Mouse (Mus musculus): ENCODE results near the gene Tbc1d22a. TPM values are rescaled to one million over a fixed set of nuclear protein-coding genes. Genes with fewer than 3 reads are reported as not detected.
"Not testable (repeated sequence)": the region's sequence is repeated elsewhere in the genome, so short reads cannot be mapped to it uniquely, and the experiment has no call there.

The Tbc1d22a gene
- polyA plus RNA-seq, 1 experiment from 2014 or later = 15.3 TPM

DNA sequence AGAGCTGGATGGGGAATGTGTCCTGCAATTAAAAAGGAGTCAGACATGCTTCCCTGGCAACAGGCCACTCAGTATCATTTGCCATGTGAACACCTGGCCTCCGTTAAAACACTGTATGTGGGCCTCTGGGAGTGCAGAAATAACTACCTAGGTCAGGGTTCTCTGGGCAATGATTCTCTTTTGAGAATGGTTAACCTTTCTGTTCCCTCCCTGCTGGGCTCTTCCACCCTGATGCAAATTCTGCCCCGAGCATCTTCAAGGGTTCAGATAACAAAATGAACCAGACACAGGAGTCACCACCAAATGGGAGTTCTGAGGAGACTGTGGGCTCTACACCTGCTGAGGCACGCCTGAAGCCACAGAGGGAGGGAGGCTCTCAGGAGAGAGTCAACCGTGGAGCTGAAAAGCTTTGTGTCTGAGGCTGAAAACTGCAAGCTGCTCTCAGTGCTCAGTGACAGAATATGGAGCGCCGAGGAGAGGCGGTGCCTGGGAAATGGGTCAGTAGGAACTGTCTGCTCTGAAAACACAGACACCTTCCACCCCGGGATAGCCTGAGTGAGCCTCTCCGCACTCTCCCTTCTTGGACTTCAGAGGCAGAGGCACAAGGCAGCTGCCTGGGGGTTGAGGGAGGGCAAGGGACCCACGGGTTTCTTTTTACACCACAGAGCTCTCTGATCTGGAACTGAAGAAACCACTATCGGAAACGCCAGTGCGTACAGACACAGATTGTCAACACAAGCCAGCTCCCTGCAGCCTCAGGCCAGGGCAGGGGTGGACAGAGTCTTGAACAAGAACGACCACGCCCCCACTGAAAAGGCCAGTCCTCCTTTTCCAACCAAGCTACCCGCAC, 40.9 kb upstream of the Tbc1d22a start:
- ATAC-seq = 0 out of 2 replicates have a peak, but pooled peaks have one; percentile 27
- no peak for TF ChIP-seq CTCF (IDR thresholded peaks at IDR 0.05; ENCODE audit: low read depth)
- H3K9me3 ChIP-seq (ENCODE audit: control insufficient read depth) = no peaks in the 10 kb centered on the region
- H3K36me3 ChIP-seq (ENCODE audit: control insufficient read depth, insufficient read depth) = no peaks in the 10 kb centered on the region
- H3K27ac ChIP-seq (ENCODE audit: low read depth, low read length) = no peak overlapping the region
- H3K27me3 ChIP-seq (replicated peaks; ENCODE audit: control insufficient read depth, insufficient read depth, low read length) = no peaks in the 10 kb centered on the region
- no peak overlapping the region for H3K9ac ChIP-seq (ENCODE audit: low read depth, low read length)
- no peak overlapping the region for H3K4me2 ChIP-seq (replicated peaks; ENCODE audit: low read depth)
- WGBS = 46% methylated on average over 16 of the region's 16 CpGs
- H3K4me1 ChIP-seq (replicated peaks; ENCODE audit: control insufficient read depth, insufficient read depth, low read length) = peaks cover 12% of the 10 kb centered on the region
- H3K4me3 ChIP-seq (ENCODE audit: low read depth, low read length) = no peak overlapping the region

DNA sequence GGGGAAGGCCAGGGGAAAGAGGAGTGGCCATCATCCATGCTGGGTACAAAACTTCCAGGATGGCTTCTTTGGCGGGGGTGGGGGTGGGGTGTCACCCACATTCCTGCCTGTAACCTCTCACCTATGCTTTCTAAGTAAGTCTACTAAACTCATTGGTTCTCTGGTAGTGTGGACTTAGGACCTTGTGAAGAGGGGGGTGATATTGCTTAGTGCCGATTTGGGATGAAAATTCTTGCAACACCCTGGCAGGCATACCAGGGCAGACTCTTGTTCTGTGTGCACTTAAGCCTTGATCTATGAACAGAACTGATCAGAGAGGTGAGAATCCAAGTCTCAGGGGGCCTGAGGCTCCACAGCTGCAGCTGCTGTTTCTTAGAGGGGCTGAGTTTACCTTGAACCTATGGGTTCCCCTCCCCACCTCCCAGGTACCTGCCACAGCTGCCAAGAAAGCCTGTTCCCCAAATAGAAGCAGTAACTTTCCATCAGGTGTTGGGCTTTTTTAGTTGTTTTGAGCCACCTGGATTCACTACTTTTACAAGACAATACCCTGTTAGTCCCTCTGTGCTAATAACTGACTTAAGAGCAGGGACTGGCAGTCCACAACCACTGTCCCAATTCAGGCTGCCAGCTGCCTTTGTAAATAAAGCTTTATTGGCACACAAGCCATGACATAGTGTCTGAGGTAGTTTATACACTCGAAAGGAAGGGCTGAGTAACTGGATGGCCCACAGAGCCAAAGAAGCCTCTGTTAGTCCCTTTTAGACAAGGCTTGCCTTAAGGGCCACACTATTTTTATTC, 38.8 kb upstream of the Tbc1d22a start:
- Histone ChIP-seq H3K36me3 (ENCODE audit: control insufficient read depth, insufficient read depth) (no peaks in the 10 kb centered on the region), H3K9me3 (ENCODE audit: control insufficient read depth) (no peaks in the 10 kb centered on the region), H3K27ac (ENCODE audit: low read depth, low read length) (no peak overlapping the region), H3K4me3 (ENCODE audit: low read depth, low read length) (no peak overlapping the region), H3K9ac (ENCODE audit: low read depth, low read length) (no peak overlapping the region), H3K4me1 (replicated peaks; ENCODE audit: control insufficient read depth, insufficient read depth, low read length) (peaks cover 14% of the 10 kb centered on the region), H3K4me2 (replicated peaks; ENCODE audit: low read depth) (no peak overlapping the region), H3K27me3 (replicated peaks; ENCODE audit: control insufficient read depth, insufficient read depth, low read length) (no peaks in the 10 kb centered on the region)
- ATAC-seq = peak; percentile 26
- 68% methylated on average over 3 of the region's 3 CpGs for WGBS
- TF ChIP-seq CTCF (IDR thresholded peaks at IDR 0.05; ENCODE audit: low read depth) = no peak

DNA sequence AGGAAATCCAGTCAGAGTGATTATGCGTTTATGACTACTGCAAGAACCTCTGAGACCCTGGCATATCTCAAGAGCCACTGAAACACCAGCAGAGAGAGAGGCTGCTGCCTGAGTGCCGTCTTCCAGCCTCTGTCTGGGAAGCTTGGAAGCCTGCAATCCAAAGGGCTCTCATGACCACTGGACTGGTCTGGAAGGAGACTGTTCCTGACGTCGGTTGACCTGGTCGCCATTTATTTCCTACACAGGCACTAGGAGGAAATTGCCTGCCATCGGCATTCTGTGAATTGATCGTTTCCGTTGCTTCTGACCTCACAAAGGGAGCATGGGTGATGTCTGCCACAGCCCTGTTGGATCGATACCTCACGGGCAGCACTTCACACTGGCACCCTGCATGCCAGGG, 38.1 kb upstream of the Tbc1d22a start:
- WGBS = 75% methylated on average over 10 of the region's 10 CpGs

DNA sequence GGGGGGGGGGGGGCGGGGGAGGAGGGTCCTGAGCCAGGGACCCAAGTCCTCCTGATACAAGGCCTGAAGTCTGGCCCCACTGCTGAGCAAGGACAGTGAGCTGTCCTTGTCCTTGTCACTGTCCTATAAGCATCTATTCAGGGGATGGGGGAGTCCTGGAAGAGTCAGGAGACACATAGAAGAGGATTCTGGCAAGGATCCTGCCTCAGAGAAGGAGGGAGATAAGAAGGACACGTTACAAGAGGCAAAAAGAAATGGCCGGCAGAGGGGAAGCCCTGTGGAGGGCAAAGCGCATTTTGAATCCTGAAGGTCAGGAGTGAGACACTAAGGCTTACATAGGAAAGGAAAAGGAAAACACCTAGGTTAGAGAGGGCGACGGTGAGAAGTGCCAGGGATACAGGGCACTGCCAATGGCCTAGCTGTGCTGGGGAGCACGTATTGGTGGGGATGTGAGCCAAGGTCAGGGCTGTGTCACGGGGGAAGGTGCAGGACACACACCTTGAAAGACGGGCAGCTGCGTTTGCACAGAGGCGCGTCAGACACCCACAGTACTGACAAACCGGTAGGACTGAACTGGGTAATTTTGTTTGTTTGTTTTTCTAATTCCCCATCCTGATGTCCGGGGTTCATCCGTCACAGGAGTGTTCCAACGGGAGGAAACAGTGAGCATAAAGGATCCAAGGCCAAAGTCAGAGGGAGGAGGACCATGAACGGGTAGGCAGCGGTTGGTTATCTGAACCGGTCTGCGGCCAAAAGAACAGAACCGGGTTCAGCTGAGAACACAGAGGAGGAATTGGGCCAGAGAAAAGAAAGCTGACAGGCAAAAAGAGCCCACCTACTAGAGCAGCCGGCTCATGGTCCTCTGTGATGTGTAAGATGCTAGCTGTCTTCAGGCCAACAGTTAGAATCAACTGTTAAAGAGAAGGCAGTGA, 37.2 kb upstream of the Tbc1d22a start:
- no peak for TF ChIP-seq CTCF (IDR thresholded peaks at IDR 0.05; ENCODE audit: low read depth)
- no peaks in the 10 kb centered on the region for H3K27me3 ChIP-seq (replicated peaks; ENCODE audit: control insufficient read depth, insufficient read depth, low read length)
- whole genome bisulfite sequencing = 60% methylated on average over 21 of the region's 22 CpGs
- no peak overlapping the region for H3K4me2 ChIP-seq (replicated peaks; ENCODE audit: low read depth)
- no peaks in the 10 kb centered on the region for H3K36me3 ChIP-seq (ENCODE audit: control insufficient read depth, insufficient read depth)
- no peak for ATAC-seq
- H3K4me1 ChIP-seq (replicated peaks; ENCODE audit: control insufficient read depth, insufficient read depth, low read length) = peaks cover 18% of the 10 kb centered on the region
- H3K9ac ChIP-seq (ENCODE audit: low read depth, low read length) = no peak overlapping the region
- H3K9me3 ChIP-seq (ENCODE audit: control insufficient read depth) = no peaks in the 10 kb centered on the region
- H3K4me3 ChIP-seq (ENCODE audit: low read depth, low read length) = no peak overlapping the region
- no peak overlapping the region for H3K27ac ChIP-seq (ENCODE audit: low read depth, low read length)

More for the DNA sequence above, 38.1 kb upstream of the Tbc1d22a start:
- H3K27ac ChIP-seq (ENCODE audit: low read depth, low read length) = no peak overlapping the region
- H3K4me2 ChIP-seq (replicated peaks; ENCODE audit: low read depth) = no peak overlapping the region
- no peak overlapping the region for H3K4me3 ChIP-seq (ENCODE audit: low read depth, low read length)
- no peaks in the 10 kb centered on the region for H3K36me3 ChIP-seq (ENCODE audit: control insufficient read depth, insufficient read depth)
- no peak for TF ChIP-seq CTCF (IDR thresholded peaks at IDR 0.05; ENCODE audit: low read depth)
- no peaks in the 10 kb centered on the region for H3K27me3 ChIP-seq (replicated peaks; ENCODE audit: control insufficient read depth, insufficient read depth, low read length)
- no peak overlapping the region for H3K9ac ChIP-seq (ENCODE audit: low read depth, low read length)
- H3K9me3 ChIP-seq (ENCODE audit: control insufficient read depth) = no peaks in the 10 kb centered on the region
- no peak for ATAC-seq
- peaks cover 14% of the 10 kb centered on the region for H3K4me1 ChIP-seq (replicated peaks; ENCODE audit: control insufficient read depth, insufficient read depth, low read length)

DNA sequence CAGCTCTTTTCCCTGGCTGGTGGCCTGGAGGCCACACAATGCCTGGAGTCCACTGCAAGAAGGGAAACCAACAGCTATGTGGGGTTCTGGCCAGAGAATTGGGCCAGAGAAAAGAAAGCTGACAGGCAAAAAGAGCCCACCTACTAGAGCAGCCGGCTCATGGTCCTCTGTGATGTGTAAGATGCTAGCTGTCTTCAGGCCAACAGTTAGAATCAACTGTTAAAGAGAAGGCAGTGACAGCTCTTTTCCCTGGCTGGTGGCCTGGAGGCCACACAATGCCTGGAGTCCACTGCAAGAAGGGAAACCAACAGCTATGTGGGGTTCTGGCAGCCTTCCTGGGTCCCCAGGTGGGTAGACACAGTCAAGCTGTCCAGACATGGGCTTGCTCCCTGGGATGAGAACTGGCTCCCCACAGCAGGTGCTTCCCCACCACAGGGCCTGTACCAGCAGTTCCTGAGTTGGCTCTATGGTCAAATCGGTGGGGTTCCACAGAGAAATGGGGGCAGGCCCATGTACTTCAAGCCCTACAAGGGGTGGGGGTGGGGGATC, 36.5 kb upstream of the Tbc1d22a start:
- not testable (repeated sequence) for H3K9me3 ChIP-seq (ENCODE audit: control insufficient read depth); H3K36me3 ChIP-seq (ENCODE audit: control insufficient read depth, insufficient read depth); H3K4me2 ChIP-seq (replicated peaks; ENCODE audit: low read depth); H3K27me3 ChIP-seq (replicated peaks; ENCODE audit: control insufficient read depth, insufficient read depth, low read length); H3K27ac ChIP-seq (ENCODE audit: low read depth, low read length); H3K4me3 ChIP-seq (ENCODE audit: low read depth, low read length); ATAC-seq; H3K9ac ChIP-seq (ENCODE audit: low read depth, low read length)
- peaks cover 14% of the 10 kb centered on the region; the same call in 1 of the 2 replicates for H3K4me1 ChIP-seq (replicated peaks; ENCODE audit: control insufficient read depth, insufficient read depth, low read length)
- 78% methylated on average over 2 of the region's 2 CpGs for WGBS

Data from intestine, postnatal 0 days (tissue).